Mouse (Mus musculus): ENCODE measurements around the gene Snrnp27.

The Snrnp27 gene

DNA sequence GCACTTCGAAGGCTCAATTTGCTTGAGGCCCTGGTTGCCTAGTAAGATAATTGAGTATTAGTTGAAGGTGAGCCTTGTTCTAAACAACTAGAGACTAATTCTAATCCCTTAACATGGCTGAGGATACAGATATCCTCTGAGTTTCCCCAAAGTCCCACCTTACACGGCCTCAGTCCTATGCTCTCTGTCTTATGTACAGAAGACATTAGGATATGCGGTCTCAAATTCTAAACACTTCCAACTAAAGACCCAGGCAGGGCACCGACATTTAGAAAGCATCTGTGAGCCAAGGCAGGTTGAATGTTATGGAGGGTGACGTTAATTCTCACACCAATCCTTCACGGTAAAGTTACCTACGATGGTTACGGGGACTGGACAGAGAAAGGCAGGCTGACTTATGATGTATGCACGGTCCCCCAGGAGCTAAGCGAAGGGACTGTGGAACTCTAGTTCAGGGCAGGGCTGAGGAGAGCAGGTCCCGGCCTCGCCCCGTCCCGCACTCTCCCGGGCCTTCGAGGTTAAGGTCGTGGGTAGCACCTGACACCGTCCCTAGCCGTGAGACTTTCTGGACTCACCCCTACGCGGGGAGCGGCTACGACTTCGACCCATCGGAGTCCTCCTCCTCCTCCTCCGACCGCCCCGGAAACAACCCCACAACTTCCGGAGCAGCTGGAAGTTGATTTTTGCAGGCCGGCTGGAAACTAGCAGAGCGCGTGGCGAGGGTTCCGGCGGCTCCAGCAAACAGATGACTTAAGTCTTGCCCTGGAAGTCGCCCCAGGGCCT lies at the start of gene Snrnp27:
Gene Snrnp27 (minus strand): TSS at position 651 of the 783 bp plus-strand sequence.
- DNase-seq (ENCODE audit: low read depth), result peak; percentile 93

- DNase-seq (ENCODE audit: low read depth), result peak; percentile 95
Observed at GRCm38 (mm10) chr6:86733183-86733876, 49.0 kb upstream of the Snrnp27 start, which contains the start of gene Gmcl1. Gmcl1 (minus strand) TSS chr6:86733383.

- DNase-seq (ENCODE audit: low read depth), result no peak
Observed at GRCm38 (mm10) chr6:86732276-86733173, 48.2 kb upstream of the Snrnp27 start.

DNA sequence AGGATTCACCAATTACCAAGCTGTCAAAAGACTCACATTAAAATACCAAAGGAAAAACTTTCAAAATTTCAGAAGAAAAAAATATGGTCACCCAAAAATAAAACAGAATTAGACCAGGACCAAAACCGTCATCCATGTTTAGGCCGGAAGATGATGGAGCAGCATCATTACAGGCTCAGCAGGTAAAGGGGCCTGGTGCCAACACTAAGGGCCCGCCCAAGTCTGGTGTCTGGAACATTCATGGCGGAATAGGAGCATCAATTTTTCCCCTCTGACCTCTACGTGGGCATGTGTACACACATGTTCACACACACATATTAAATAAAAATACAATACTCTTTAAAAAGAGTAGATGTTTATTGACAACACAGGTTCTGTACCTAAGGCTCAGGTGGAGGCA lies 44.4 kb upstream of the Snrnp27 start:
- DNase-seq (ENCODE audit: low read depth), result no peak

DNA sequence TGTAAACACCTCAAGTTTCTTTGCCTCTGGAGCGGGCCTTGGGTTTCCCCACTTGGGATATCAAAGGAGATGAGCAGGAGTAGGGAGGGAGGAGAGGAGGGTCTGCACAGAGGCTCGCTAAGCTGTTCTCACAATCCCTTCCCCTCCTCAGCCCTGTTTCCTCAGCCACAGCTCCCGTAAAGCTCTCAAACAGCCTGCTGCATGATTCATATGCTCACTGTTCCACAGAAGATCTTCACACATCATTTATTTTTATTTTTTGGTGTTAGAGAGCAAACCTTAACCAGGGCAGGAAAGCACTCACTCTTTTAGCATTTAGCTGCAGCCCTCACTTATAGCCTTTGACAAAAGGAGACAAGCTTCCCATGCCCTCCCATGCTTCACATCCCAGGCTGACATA lies 37.7 kb upstream of the Snrnp27 start:
- DNase-seq (ENCODE audit: low read depth), result no peak

GRCm38 (mm10) chr6:86708072-86708774 lies 23.9 kb upstream of the Snrnp27 start:
- DNase-seq (ENCODE audit: low read depth), result no peak

DNA sequence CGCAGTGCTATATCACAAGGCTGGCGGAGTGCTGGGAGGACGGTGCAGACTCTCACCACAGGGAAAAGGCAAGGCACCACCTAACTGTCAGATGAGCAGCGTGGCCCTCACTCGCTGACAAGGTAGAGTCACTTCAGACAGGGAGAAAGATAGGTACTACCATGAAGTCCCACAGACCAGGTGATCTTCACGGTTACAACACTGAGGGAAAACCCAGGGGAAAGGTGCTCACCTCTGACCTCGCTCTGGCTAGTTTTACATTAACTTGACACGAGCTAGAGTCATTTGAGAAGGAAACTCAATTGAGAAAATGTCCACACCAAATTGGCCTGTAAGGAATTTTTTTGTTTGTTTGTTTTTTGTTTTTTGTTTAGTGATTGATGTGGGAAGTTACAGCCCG lies 18.3 kb upstream of the Snrnp27 start:
- DNase-seq (ENCODE audit: low read depth), result no peak

GRCm38 (mm10) chr6:86697903-86698302 lies 13.6 kb upstream of the Snrnp27 start:
- no peak for DNase-seq (ENCODE audit: low read depth)

DNA sequence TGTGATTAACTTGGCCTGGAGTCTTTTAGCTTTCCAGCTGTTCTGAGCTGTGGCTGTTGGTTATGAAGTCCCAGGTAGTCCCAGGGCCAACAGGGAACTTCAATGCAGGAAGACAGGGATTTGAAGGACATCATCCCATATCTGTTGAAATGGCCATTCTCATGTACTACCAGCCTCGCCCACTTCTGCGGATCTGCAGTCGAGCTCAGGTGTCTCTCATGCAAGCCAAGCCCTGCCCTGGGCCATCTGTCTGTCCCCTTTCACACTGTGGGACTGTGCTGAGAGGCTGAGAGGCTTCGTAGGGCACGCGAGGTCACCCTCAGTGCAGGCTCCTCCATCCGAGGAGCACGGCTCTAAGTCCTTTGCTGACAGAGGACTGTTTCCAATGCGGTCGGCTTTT lies 11.9 kb upstream of the Snrnp27 start:
- DNase-seq (ENCODE audit: low read depth), result no peak

DNA sequence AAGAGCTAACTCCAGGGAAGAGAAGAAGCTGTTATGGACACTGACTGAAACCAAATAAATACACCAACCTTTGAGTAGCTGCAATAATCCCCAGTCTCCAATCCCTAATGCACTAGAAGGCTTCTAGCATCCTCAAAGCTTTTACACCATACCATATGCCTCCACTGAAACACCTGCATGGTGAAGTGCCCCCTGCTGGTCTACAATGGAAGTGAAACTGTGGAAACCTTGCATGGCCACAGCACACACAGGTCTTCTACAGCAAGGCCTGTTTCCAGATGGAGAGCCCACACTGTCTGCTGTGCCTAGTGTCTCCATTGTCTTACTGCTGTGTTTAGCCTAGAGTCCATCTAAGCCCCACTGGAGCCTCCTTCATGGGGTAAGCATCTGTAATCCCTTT lies 10.1 kb upstream of the Snrnp27 start:
- peak; percentile 75 for DNase-seq (ENCODE audit: low read depth)

- DNase-seq (ENCODE audit: low read depth), result no peak
Observed at GRCm38 (mm10) chr6:86689671-86690070, 5.3 kb upstream of the Snrnp27 start.

- DNase-seq (ENCODE audit: low read depth), result no peak
Observed at GRCm38 (mm10) chr6:86686971-86687370, 2.6 kb upstream of the Snrnp27 start.

DNA sequence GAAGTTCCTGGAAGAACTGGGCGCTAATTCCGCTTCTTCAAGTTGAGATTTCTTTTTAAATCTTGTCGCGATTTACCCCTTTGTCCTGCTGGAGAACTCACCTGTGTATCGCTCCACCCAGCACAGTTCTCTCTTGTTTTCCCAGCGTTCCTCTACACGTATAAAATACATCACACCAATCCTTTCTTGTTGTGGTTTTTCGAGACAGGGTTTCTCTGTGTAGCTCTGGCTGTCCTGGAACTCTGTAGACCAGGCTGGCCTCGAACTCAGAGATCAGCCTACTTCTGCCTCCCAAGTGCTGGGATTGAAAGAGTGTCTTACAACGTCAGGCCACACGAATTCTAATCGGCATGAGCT lies 311 bp upstream of the Snrnp27 start:
- DNase-seq (ENCODE audit: low read depth), result no peak

DNA sequence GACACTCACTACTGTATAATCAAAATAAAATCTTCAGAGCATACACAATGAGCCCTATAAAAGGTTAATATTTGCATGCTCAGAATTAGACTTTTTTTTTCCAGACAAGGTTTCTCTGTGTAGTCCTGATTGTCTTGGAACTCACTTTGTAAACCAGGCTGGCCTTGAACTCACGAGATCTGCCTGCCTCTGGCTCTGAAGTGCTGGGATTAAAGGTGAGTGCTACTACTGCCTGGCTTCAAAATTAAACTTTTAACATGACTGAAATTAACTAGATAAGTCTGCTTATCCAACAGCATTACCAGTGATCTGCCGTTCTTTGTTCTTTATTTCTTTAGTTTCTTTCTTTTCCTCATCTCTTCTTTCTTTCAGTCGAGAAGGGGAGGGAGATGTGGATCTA lies 3.0 kb downstream of the Snrnp27 start:
- no peak for DNase-seq (ENCODE audit: low read depth)

GRCm38 (mm10) chr6:86678341-86678740 lies 6.0 kb downstream of the Snrnp27 start:
- no peak for DNase-seq (ENCODE audit: low read depth)

DNA sequence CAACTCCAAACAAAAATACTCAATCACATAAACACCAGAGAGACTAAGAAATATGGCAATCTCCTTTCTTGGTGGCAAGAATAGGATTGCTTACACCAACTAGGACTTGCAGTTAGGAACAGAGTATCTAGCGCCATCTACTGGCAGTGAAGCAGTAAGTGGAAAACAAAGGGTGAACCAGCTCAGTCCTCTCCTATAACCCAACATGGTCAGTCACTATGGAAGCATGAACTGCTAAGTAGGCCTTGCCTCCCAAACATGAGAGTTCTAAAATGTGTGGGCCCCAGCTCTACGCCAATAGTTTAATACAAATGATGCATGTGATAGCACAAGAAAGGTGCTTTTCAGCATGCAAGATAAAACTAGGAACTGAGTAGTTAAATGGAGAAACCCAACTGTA lies 13.4 kb downstream of the Snrnp27 start:
- peak; percentile 68 for DNase-seq (ENCODE audit: low read depth)

DNA sequence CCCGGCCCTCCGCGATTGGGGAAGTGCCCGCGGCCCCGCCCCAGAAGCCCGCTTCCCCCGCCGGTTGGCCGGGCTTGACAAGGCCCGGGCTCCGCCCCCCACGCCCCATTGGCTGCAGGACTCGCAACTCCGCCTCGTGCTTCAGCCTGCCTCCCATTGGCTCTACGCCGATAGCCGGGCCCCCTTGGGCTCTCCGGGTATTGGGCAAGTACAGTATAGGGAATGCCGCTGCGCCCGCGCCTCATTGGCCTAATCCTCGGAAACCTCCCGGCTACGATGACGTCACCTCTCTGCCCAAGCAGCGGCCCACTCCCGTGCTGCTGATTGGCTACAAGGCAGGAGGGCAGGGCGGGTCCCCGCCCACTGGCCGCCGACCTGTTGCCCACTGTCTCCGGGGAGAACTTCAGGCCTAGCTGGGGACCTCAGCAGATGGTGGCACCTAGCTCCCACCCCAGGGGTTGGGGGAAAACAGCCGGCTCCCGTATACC lies 15.0 kb downstream of the Snrnp27 start:
- peak; percentile 99 for DNase-seq (ENCODE audit: low read depth)

DNA sequence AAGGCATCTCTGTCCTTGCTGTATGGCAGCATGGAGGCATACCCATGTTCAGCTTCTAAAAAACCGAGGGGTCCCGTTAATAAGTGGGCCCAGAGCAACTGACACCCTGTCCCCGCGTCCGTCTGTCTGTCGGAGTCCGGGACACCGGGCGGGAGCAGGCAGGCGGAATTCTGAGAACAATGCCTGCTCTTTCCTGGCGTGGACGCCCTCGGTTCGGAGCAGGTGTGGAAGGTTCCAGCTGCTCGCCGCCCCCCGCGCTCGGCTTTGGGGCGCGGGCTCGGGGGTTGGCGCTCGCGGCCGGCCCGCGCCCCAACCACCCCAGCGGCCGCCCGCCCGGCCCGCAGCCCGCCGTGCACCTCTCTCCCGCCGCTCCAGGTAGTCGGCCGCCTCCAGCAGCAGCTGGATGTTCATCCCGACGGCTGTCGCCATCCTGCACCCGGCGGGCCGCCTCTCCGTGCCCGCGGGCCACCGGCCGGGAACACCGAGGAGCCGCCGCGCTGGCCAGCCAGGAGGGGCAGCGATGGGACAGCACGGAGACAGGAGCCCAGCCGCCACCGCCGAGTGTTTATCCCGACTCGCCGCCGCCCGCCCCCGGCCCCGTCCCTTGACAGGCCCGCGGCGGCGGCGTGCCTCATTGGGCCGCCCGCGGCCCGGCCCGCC lies 15.6 kb downstream of the Snrnp27 start, which contains the start of gene Mxd1:
Gene Mxd1 (minus strand): TSS at position 582 of the 660 bp plus-strand sequence.
- DNase-seq (ENCODE audit: low read depth), result no peak

DNA sequence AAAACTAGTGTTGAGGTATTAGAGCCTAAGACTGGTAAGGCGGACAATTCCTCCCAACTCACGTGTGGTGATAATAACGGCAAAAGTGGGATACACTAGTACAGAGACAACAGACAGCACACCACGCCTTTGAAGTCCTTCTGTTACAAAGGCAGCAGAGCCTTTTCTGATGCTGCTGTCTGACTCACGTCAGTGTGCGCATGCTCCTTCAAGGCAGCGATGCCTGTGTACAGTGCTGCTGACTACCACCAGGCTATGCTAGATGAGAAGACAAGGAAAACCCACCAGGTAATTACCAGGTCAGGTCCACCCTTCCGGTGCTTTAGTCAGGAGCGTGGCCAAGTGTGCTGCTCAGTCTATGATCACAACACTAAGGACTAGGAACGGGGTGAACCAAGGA lies 17.3 kb downstream of the Snrnp27 start:
- no peak for DNase-seq (ENCODE audit: low read depth)

GRCm38 (mm10) chr6:86665560-86666307 lies 18.6 kb downstream of the Snrnp27 start:
- DNase-seq (ENCODE audit: low read depth), result no peak

Measured in c-Kit-positive CD71-negative TER-119-negative erythroid progenitor cells, embryonic 14.5 days (primary cell).